Mouse (Mus musculus): ENCODE results near the gene Mansc4. TPM values are rescaled to one million over a fixed set of nuclear protein-coding genes. Genes with fewer than 3 reads are reported as not detected.
A peak's percentile ranks its signal among the peaks of the same experiment; 100 is the strongest.

The Mansc4 gene
- total RNA-seq, 1 experiment from 2014 or later, result not detected

DNA sequence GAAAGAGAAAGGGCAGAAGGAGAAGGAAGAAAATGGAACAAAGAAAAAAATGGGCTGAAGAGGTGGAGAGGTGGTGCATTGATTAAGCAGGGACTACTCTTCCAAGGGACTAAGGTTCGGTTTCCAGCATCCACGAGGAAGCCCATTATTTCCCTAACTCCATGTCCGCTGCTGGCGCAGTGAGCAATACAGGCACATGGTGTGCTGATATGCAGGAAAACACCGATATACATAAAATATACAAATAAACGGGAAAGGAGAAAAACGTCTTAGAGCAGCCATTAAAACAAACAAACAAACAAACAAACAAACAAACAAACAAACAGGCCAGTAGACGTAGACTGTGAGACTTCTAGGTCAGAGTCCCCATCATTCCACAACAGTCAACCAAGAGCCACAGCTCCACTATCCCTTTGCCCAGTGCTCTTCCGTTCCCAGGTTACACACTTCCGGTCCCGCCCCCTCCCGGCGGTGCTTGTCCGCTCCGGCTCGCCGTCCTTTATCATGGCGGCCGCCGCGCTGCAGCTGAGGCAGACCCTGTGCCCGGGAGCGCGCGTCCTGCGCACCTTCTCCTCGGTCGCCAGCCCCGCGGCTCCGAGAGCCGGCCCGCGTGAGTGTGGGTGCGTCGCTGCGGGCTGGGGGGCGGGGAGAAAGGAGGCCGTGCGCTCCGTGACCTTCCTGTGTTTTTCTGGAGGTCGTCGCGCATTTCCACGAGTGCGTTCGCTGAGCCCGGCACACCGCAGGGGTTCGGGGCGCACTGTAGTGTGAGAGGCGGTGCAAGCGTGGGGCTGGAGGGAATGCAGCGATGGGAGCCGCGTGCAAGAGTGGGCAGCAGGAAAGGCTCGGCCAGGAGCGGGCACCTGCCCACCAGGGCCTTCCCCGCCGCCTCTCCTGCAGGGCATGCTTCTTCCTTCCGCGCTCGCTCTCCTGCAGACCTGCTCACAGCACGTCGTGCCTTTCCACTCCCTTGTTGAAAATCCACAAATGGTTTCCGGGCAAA lies 44.2 kb downstream of the Mansc4 start, which contains the start of gene Mrps35:
Gene Mrps35 (plus strand): TSS at position 474 of the 1,000 bp plus-strand sequence.
- ATAC-seq (replicated peaks; ENCODE audit: insufficient number of reproducible peaks, low FRiP score, low TSS enrichment, poor library complexity, severe bottlenecking), result peak; percentile 97

DNA sequence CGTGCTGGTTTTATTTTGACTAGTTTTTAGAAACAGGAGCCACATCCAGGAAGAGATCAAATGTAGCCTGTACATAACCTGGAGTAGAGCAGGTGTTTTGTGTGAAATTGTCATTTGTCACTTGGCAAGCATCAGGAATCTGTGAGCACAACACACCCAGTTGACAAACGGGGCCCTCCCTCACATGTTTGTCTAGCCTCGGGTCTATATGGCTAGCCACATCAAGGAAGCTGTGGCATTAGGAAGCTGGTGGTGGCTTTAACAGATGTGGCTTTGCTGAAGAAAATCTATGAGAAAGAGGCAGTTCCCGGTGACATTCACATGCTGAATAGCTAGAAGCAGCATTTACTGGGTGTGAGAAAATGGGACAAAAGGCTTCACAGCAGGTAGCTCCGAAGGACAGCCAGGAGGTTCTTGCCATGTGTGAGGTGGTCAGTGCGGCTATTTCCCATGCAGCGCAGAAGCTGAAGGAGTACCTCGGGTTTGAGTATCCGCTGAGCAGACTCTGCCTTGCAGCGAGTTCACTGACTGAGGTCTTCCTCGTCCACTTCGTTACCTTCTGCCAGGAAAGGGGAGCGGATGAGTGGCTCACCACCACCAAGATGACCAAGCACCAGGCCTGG lies 54.4 kb downstream of the Mansc4 start, which contains the start of gene Rep15:
Gene Rep15 (plus strand): TSS at position 282 of the 623 bp plus-strand sequence.
- no peak for ATAC-seq (replicated peaks; ENCODE audit: insufficient number of reproducible peaks, low FRiP score, low TSS enrichment, poor library complexity, severe bottlenecking)

DNA sequence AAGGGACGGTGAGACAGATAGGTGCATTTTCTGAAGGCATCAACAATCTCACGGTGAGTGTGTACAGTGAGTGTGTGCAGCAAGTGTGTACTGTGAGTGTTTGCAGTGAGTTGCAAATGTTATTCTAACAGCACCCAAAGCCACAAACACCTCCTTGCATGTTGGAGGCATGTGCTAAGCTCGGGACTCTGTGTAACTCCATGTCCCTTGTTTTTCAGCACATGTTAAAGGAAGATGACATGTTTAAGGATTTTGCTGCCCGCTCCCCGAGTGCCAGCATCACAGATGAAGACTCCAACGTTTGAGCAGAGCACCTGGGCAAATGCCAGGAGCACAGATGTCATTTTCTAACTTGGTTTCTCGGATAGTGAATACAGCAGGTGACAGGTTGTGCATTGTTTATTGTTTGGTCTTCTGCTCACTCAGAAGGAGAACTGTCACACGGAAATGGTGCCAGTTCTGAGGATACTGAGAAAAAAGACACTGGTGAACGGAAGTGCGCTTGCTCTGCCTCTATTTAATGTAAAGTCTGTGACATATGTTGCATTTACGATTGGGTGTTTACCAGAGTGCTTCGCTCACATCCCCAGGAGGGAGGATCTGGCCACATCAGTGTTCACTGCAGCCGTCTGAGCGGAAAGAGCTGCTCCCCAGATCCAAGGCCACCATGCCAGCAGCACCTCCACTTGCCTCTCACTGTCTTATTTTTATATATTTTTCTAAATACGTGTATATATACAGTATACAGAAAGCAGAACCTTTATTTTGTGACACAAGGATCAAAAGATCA lies 56.5 kb downstream of the Mansc4 start:
- ATAC-seq (replicated peaks; ENCODE audit: insufficient number of reproducible peaks, low FRiP score, low TSS enrichment, poor library complexity, severe bottlenecking), result no peak

DNA sequence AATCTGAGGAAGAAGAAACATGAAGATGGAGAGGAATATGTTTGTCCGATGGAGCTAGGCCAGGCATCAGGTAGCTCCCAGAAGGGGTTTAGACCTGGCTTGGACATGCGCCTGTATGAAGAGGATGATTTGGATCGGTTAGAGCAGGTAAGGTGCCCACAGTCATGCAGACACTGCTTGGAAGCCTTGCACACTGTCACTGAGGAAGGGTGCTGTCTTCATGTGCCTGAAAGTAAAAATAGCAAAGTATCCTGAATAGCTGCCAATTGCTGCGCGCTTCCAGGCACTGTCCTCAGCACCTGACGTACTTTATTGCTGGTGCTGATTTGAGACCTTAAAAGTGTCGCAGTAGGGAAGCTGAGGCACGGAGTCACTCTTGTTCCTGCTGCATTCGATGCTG lies 57.2 kb downstream of the Mansc4 start:
- ATAC-seq (replicated peaks; ENCODE audit: insufficient number of reproducible peaks, low FRiP score, low TSS enrichment, poor library complexity, severe bottlenecking), result no peak

DNA sequence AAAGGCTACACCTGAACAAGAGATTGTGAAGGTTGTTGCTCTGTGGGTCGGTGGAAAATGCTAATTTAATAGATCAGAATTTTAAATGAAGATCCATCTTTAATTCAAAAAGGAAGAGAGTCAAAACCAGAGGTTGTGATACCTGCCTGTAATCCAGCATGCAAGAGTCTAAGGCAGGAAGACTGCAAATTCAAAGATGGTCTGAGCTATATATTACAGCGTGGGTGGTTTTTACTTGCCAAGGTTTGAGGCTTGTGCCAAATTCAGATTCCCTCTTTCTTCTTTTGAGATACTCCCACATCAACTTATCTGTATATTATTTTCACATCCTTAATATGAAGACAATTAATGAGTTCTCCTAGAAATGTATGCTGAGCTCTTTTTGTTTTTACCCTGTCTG lies 58.4 kb downstream of the Mansc4 start:
- ATAC-seq (replicated peaks; ENCODE audit: insufficient number of reproducible peaks, low FRiP score, low TSS enrichment, poor library complexity, severe bottlenecking), result no peak

Other genes with a start within 250 kb of the Mansc4 start
- gene Smco2, start 236.9 kb downstream of the Mansc4 start, total RNA-seq (2017), result not detected in 3 replicates
- 13.7 to 26.2 TPM (median 22.5 TPM) in 3 replicates for gene Ppfibp1, start 198.5 kb downstream of the Mansc4 start, total RNA-seq (2017)
- gene 1700034J05Rik, start 132.6 kb downstream of the Mansc4 start, total RNA-seq (2017), result 1.2 TPM in 1 of 3 replicates, not detected in the others
- 0.39 to 1.5 TPM (median 0.48 TPM) in 3 replicates for gene Rep15, start 54.4 kb downstream of the Mansc4 start, total RNA-seq (2017)
- 52.8 to 89.4 TPM (median 63.5 TPM) in 3 replicates for gene Mrps35, start 44.3 kb downstream of the Mansc4 start, total RNA-seq (2017)
- 2.1 to 6.9 TPM (median 3.6 TPM) in 3 replicates for gene Klhl42, start 4.3 kb upstream of the Mansc4 start, total RNA-seq (2017)
- gene Pthlh, start 177.2 kb upstream of the Mansc4 start, total RNA-seq (2017), result not detected in 3 replicates

Data from monocyte, adult 5-6 weeks (primary cell).